Mouse (Mus musculus) B cell, adult 2 months (primary cell): Measurements from ENCODE around the gene Slc27a5.

ENCODE experiments used
- DNase-seq, 2 experiments: peaks; one replicate each; pipeline ENCODE4 v3.0.0; 2022

The Slc27a5 gene

DNA sequence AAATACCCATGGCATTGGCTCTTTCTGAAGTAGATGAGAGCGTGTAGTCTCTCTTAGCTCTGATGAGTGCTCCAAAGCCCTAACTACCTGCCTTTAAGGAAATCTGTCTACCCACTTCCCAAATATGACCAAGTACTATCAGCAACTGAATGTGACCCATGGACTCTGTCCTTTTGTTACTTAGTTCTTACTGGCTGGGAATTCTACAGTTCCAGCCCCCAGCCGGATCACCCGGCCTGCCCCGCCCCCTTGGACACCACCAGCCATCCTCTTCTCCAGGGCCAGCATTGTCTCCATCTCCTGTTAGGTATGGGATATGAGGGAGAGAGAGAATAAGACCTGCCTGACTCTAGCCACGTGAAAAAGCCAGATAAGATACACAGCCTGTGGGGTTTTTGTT, at the start of gene Slc27a5:
Gene Slc27a5 (minus strand): TSS at position 140 of the 400 bp plus-strand sequence.
- no peak for DNase-seq

DNA sequence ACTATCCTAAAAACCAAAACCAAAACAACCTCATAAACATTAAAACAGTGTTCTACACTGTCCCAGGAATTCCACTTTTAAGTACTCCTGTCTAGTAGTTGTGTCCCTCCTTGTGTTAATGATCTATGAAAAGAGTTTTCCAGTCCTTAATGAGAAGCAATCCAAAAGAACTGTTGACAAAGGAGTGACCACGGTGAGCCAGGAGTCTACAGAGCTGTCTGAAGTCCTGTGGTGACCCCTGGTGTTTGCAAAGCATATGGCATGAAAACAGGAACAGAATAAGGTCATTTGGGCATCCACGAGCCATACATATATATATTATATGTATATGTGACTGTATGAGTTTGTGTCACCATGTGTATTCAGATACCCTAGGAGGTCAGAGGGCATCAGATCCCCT, 48.1 kb upstream of the Slc27a5 start:
- peak; percentile 83 to 86 for DNase-seq

DNA sequence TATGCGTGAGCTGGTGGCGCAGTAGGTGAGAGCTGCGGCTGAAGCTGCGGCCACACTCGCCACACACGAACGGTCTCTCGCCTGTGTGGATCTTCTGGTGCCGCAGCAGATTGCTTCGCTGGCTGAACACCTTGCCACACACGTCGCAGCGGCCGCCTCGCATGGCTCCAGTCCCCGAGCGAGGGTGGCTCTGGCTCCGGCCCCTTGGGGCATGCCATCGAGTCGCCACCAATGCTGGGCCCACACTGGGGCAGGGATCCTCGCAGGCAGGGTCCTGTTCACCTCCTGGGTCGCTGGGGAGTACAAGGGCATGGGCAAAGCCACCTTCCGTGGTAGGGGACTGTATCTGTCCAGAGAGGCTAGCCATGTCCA, 46.2 kb upstream of the Slc27a5 start:
- no peak for DNase-seq

DNA sequence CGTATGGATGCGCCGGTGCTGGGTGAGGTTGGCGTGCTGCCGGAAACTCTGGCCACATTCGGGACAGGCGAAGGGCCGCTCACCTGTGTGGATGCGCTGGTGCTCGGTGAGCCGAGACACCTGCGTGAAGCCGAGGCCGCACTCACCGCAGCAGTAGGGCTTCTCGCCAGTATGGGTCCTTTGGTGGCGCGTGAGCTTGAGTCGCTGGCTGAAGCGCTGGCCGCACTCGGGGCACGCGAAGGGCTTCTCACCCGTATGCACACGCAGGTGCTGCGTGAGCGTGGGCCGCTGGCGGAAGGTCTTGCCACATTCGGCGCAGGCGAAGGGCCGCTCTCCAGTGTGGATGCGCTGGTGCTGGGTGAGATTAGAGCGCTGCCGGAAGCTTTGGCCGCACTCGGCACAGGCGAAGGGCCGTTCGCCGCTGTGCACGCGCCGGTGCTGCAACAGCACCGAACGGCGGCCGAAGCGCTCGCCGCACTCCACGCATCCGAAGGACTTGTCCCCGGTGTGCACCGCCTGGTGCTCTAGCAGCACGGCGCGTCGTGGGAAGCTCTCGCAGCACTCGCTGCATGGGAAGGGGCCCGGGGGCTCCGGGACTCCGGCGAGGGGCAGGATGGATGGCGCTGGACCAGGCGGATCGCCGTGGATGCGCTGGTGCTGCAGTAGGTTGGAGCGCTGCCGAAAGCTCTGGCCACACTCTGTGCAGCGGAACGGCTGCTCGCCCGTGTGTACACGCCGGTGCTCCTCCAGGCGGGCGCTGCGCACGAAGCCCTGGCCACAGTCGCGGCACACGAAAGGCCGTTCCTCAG, 45.7 kb upstream of the Slc27a5 start:
- peak; percentile 11 to 25 for DNase-seq

DNA sequence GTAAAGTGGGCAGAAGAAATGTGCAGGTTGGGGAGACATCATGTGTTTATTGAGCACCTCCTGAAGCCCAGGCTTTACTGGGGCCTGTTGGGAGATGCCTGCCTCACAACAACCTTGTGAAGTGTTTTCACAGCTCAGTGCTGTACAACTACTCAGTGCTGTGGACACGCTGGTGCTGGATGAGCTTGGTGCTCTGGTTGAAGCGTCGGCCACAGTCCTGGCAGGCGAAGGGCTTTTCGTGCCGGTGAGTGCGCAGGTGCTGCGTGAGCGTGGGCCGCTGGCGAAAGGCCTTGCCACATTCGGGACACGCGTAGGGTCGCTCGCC, 45.1 kb upstream of the Slc27a5 start:
- DNase-seq: no peak

DNA sequence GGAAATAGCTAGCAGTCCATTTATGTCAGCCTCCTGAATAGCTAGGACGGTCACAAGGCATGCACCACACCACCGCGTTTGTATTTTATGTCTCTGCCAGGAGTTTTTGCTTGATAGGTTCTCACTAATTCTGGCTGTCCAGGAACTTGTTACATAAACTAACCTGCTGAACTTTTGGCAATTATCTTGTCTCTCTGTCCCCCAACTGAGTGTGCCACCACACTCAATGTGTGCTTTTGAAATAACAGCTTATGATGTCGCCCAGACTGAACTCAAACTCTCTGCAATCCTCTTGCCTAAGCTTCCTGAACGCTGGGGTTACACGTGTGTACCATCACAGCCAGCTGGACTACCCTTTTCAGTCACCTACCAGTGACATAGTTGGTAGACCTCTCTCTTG, 44.5 kb upstream of the Slc27a5 start:
- DNase-seq: no peak

DNA sequence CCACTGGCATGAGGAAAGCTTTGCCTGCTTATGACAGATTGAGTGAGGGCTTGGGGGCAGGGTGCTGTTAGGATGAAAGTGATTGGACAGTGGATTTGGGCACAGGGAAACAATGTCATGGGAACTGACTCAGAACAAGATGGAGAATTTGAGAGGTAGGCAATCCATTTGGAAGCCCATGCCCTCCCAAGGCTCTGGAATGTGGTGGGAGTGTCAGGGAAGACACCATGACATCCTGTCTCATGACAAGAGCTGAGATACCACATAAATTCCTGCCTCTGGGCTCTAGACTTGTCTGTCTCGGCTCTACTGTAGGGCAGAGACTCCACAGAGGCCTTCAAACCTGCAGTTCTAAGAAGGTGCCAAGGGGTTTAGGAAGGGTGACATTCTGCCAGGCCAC, 43.3 kb upstream of the Slc27a5 start:
- no peak for DNase-seq

DNA sequence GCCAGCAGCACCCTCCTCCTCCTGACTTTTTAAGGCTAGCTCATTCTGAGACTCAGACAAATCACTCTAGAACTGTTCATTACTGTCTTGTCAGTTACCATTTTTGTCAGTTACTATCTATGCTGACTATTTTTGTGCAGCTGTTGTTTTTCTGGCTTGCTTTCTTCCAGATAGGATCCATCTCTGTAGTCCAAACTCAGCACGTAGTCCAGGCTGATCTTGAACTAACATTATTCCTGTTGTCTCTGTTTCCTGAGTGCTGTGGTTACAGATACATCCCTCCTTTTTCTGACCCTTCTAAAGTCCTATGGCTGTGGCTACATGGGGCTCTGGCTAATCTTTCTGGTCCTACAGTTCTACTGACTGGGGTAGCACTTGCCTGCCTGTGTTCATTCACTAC, 41.2 kb upstream of the Slc27a5 start:
- DNase-seq: no peak

DNA sequence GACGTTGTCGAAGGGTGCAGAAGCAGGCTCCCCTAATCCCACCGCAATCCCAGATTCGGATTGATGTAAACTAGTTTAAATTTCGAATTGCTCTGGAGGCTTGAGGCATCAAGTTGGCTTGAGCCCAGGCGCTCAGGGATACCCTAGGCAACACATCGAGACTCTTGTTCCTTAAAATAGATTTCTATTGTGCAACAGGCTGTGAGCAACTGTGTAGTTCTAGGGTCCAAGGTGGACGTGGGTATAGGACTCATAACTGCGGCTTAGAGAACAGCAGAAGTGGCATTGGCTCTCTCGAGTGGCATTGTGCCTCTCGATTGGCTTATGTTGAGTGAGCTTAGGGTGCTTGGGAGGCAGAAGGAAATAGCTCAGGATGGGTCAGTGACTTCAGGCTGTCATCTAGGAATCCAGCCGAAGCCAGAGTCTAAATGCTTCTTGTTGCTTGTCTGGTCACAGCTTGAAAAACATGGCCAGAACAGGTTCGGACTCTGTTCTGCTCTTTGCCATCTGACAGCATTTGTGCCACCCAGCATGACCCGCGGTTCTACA, 40.7 kb upstream of the Slc27a5 start:
- no peak for DNase-seq

DNA sequence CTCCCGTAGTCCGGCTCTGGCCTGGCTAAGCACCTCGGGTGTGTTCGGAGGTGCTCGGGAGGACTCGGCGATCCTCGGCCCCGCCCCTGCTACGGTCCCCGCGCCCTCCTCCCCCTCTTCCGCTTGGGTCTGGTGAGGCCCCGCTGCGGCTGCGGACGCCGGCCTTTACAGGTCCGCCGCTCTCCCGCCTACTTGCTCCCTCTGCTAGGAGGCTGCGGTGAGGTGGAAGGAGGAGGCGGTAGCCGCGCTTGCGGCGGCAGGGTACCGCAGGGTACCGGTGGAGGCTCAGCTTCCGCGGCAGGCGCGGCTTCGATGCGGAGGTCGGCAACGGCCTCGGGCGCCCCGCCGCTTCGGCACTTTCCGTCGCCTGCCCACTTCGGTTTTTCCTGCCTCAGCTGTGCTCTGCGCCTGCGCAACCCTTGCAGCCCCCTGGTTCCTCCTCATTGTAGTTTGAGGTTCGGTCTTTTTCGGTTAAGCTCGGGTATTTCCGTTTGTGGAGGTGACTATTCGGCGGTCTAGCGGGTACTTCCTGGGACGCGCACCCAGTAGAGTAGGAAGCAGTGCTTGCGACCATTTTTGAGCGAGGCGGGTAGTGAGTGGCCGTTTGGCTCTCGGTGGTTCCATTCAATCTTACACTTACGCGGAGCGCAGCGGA, 40.0 kb upstream of the Slc27a5 start, which contains the start of gene Ube2m:
Gene Ube2m (minus strand): TSS at position 375 of the 655 bp plus-strand sequence.
- peak; percentile 97 for DNase-seq

DNA sequence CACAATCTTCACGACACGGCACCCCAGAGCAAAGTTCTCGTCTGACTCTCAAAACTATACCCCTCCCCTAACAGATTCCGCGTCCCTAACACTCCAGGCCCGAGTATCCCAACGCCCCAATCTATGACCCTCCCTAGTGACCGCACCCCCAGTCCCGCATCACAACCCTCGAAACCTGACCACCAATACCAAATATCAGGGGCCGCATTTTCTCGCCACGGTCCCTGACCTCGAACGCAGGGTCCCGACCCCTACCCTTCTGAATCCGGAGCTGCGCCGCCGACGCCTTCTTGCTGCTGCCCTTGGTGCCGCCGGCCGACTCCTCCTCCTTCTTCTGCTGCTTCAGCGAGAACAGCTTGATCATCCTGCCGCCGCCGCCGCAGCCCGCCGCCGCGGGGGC, 39.4 kb upstream of the Slc27a5 start:
- no peak for DNase-seq

DNA sequence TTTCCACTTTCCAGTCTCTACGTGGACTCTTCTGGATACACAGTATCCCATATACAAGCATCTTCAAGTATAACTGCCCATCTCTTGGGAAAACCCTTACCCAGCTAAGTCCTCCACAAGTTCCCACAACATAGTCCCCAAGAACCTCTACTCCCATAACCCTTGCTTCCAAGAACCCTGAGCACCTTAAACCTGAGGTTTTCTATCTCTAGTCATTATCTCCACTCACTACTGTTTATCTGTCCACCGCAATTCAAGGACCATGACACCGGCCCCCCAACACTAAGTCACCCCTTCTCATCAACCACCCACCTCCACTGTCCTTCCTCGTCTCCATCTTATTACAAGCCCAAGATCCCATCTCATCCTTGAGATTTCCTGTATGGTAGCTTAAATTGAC, 38.8 kb upstream of the Slc27a5 start:
- DNase-seq: no peak

DNA sequence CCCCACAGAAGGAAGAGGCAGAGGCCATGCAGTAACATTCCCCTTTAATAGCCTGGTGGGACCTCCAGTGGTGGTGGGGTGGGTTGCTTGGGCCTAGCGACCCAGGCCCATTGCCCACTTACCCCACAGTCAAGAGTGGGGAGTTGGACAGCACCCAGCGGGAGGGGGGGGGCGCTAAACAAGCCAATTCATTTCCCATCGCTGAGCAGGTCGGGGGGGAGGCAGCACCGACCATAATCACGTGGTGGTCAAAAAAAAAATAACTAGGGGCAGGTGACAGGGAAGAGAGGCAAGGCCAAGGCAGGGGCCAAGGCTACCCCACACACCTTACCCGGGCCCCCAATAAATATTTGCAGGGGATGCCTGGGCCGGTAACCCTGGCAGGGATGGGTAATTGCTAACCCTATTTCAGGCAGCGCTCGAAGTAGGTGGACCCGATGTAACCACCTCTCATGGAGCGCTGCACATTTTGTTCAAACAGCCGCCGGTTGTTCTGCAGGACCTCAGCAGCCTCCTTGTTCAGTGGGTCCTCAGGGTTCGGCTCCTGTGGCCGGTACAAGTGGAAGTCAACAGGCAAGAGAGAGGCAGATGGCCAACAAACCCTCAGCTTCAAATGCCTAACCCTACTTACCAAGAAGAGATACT, 37.3 kb upstream of the Slc27a5 start:
- DNase-seq: no peak

DNA sequence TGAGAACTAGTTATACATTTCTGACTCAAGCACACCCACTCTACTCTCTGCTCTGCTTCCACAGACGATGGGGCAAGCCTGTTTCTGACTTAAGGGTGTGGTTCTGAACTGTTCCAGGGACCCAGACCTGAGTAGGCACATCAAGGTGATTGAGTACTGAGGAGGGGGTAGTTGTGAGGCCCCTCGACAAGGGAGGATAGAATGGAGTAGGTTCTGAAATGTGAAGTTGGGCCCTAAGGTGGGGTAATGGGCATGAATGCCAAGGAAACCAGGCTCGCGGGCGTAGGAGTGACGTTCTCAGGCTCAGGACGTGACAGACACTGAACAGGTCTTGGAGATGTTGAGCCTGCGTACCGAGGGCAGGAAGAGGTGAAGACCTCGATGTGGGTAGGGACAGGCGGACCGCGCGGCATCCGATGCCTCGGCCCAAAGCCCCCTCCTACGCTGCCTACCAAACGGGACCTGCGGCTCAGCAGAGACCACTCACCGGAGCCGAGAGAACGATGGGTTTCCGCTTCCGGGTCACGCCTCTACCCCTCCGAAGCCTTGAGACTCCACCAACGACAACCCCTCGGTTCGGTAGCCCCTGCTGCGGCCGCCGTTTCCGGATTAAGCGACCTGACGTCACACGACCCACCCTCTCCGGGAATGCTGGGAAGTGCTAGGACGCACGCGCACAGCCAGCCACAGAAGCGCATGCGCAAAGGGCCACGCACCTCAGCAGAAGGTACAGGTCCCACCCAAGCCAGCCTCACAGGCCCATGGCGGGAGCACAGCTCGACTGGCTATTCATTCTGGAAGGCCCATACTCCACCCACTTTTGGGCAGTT, 36.4 kb upstream of the Slc27a5 start, which contains the start of gene Chmp2a:
Gene Chmp2a (minus strand): TSS at position 660 of the 830 bp plus-strand sequence.
- peak; percentile 97 for DNase-seq

DNA sequence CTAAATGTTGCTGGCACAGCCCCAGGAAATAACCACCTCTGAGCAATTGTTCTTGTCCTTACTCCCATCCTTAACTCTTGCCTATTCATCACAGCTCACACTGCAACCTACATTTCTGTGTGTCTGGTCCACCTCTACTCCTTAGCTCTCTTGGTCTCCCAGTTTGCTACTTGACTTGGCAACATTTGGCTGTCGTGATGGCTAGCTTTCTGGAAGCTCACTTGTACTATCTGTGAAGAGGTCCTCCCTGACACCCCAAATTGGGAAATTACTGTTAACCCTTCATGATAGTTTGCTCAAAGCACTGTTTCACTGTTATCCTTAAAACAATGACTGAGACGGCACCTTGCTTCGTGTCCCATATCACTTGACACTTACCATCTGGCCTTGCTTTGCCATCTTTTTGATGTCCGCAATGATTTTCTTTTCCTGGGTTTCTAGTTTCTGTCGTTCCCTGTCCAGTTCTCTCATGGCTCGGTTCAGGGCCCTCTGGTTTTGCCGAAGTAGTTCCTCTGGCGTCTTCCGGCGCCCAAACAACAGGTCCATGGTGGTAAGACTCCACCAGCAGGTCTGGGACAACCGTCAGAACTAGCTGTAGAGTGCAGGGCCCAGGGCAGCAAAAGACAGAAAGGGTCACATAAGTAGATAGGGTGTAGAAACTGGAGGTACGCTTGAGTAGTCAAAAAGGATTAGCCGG, 35.6 kb upstream of the Slc27a5 start:
- no peak for DNase-seq

DNA sequence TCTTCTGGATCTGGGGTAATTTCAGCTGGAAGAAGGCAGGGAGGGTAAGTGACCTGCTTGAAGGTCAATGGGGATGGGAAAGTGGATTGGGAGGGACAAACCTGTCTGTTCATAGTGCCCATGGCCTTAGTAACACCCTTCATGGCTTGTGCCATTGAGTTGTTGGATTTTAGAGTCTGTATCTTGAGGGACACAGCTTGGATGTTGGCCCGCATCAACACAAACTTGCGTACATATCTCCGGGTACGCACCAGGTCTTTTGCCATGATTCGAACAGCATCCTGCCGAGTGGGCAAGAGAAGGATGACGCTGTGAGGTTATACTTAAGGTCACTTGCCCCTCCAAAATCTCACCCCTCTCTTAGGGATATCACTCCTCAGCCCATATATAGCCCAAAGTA, 34.5 kb upstream of the Slc27a5 start:
- DNase-seq: no peak

DNA sequence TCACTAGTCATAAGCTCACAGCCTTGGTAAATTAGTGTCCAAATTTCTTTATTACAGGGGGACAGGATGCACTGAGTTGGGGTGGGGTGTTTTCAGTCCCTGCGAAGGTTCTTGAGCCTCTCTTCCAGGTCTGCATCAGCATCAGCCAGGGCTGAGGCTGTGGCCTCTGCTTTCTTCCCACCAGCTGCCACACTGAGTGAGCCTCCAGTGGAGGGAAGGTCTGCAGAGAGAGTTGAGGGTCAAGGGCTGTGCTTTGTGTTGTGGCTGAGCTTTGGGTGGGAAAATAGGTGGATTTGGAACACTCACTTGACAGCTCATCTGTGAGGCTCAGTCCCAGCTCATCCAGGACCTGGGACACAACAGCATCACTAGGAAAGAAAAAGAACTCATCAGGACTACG, 34.0 kb upstream of the Slc27a5 start:
- DNase-seq: no peak

DNA sequence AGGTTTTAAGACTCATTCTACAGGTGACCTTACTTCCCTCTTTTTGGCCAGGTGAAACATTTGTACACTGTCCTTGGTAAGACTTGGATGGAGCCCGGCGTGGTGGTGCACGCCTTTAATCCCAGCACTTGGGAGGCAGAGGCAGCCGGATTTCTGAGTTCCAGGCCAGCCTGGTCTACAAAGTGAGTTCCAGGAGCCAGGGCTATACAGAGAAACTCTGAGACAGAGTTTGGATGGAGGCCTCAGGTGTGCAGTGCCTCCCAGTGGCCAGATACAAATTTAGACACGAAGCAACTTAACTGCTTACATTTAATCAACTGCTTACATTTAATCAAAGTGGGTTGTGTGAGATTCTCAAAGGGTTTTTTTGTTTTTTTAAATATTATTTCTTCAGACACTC, 33.1 kb upstream of the Slc27a5 start:
- peak; percentile 31 to 38 for DNase-seq

DNA sequence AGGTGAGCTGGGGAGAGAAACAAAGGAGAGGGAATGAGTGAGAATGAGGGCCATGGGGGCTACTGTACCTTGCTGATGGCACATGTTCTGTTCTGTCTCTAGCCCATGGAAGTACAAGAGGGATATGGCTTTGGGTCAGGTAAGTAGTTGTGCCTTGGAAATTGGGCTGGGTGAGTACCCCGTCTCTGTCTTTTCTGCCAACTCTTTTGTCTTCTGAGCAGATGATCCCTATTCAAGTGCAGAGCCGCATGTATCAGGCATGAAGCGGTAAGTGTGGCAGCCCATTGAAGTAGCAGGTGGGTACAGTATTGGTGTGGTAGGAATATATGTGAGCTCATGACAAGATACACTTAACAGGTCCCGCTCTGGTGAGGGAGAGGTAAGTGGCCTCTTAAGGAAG, 31.0 kb upstream of the Slc27a5 start:
- DNase-seq: no peak

DNA sequence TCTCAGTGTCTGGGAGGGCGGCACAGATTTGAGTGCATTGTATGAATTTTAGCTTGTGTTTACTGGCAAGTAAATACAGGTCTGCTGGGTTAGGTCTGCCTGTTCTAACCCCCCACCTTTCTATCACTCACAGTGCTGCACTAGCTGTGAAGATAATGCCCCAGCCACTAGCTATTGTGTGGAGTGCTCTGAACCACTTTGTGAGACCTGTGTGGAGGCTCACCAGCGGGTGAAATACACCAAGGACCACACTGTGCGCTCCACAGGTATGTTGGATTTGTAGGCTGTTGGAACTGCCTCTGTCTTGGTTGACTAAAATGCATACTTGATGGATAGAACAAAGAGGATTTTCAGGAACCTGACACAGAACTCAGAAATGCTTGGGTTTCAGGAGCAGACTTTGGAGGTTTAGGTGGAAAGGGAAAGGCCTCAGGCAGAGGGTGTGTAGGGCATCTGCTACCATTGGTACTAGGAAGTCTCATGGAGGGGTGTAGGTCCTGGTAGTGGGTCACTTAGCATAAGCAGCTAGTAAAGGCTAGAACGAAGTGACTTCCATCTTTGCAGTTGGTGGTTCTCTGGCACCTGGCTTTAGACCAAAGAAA, 27.6 kb upstream of the Slc27a5 start:
- no peak for DNase-seq

DNA sequence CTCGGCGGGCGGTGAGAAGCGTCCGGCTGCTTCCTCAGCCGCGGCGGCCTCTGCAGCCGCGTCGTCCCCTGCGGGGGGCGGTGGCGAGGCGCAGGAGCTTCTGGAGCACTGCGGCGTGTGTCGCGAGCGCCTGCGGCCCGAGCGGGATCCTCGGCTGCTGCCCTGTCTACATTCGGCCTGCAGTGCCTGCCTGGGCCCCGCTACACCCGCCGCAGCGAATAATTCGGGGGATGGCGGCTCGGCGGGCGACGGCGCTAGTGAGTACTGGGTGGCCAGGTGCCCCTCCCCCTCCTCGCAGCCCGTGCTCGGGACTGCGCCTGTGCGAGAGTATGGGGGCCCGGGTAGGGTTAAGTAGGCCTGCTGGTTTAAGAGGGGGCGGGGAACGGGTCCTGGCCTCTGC, 26.8 kb upstream of the Slc27a5 start:
- DNase-seq: peak; percentile 65 to 71
